Mouse (Mus musculus) liver, embryonic 15.5 days (tissue): ENCODE measurements around the gene Zfp207. TPM values are rescaled to one million over a fixed set of nuclear protein-coding genes. Genes with fewer than 3 reads are reported as not detected.
"Not testable (repeated sequence)": the region's sequence is repeated elsewhere in the genome, so short reads cannot be mapped to it uniquely, and the experiment has no call there.

Experiments
- ATAC-seq: fragments of 200-750 bp; cut with Nextera tagmentation; 2 replicates; pipeline ENCODE4 v1.8.0; 2017; ENCODE audit warnings: moderate number of reproducible peaks, mild to moderate bottlenecking, moderate library complexity; ENCODE audit not compliant: insufficient read depth
- H3K27ac ChIP-seq: fragments of 300-500 bp; sonication (generic); replicated peaks from 2 replicates; pipeline ENCODE4 v1.5.1; 2015; ENCODE audit warnings: mild to moderate bottlenecking, inconsistent platforms
- H3K27me3 ChIP-seq: fragments of 300-500 bp; sonication (generic); 2 replicates; pipeline ENCODE4 v1.6.1; 2015; ENCODE audit warnings: mild to moderate bottlenecking, inconsistent platforms
- H3K36me3 ChIP-seq: fragments of 300-500 bp; sonication (generic); replicated peaks from 2 replicates; pipeline ENCODE4 v1.6.1; 2015; ENCODE audit warnings: moderate library complexity, mild to moderate bottlenecking, inconsistent platforms
- H3K4me1 ChIP-seq: fragments of 300-500 bp; sonication (generic); replicated peaks from 2 replicates; pipeline ENCODE4 v1.6.1; 2015; ENCODE audit warnings: inconsistent platforms
- H3K4me2 ChIP-seq: fragments of 300-500 bp; sonication (generic); 2 replicates; pipeline ENCODE4 v1.6.1; 2015; ENCODE audit warnings: moderate library complexity, mild to moderate bottlenecking, inconsistent platforms
- H3K4me3 ChIP-seq: fragments of 300-500 bp; sonication (generic); replicated peaks from 2 replicates; pipeline ENCODE4 v1.5.1; 2015; ENCODE audit warnings: mild to moderate bottlenecking, inconsistent platforms
- H3K9ac ChIP-seq: fragments of 300-500 bp; sonication (generic); 2 replicates; pipeline ENCODE4 v1.6.1; 2015; ENCODE audit warnings: moderate library complexity, mild to moderate bottlenecking, inconsistent platforms
- H3K9me3 ChIP-seq: fragments of 300-500 bp; sonication (generic); replicated peaks from 2 replicates; pipeline ENCODE4 v1.6.1; 2016; ENCODE audit warnings: inconsistent platforms
- WGBS: fragments of 180-500 bp; shearing (Covaris S2); methylation state at CpG from one replicate; pipeline ENCODE4 v1.1.7; 2015; ENCODE audit warnings: mixed read lengths; ENCODE audit not compliant: insufficient replicate concordance; 5-methylcytosine and 5-hydroxymethylcytosine counted together
- polyA plus RNA-seq: library from polyadenylated mRNA; unstranded; fragments of >200 nt; fragmentation: Nextera tagmentation; extraction: Ambion mirVana; gene quantifications from 2 replicates; pipeline ENCODE4 v1.2.1, GENCODE M21; 2015

Gene Zfp207
- polyA plus RNA-seq, 1 experiment from 2014 or later: 88.1 TPM

DNA sequence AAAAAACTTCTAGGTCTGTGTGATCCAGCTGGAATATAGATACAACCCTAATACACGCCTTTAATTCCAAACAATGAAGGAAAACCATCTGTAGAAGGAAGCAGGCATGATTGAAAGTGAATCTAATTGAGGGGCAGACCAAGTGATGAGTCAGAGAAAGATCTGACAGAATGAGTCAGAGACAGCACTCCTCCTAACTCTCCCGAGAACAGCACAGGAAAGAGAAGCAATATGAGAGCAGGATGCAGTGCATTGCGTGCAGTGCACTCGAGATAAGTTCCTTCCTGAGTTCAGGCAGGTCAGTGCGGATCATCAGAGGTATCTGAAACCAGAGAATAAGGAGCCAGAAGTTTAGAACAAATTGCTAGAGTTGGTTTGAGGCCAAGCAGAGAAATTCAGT, 34.0 kb downstream of the Zfp207 start:
- no peaks in the 10 kb centered on the region for H3K27me3 ChIP-seq
- peaks cover 8% of the 10 kb centered on the region for H3K4me1 ChIP-seq
- H3K9ac ChIP-seq: no peak overlapping the region
- peaks cover 13% of the 10 kb centered on the region for H3K36me3 ChIP-seq
- no peak for ATAC-seq
- no peak overlapping the region for H3K4me2 ChIP-seq
- 76% methylated on average over 5 of the region's 5 CpGs for WGBS
- no peak overlapping the region for H3K4me3 ChIP-seq
- no peaks in the 10 kb centered on the region for H3K9me3 ChIP-seq
- H3K27ac ChIP-seq: no peak overlapping the region

DNA sequence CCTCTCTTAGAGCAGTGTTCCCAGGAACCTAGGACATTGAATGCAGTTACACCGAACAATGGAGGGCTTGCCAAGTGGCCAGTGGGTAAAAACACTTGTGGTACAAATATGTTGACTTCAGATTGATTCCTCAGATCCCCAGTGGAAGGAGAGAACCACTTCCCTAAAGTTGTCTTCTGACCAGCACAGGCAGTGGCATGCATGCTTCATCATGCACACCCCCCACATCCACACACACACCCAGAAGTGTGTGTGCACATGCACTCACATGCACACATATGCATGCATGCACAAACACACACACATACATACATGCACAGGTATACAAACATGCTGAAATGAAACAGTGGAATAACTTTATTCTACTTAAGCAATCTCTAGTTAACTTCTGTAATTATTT, 36.7 kb downstream of the Zfp207 start:
- WGBS: 75% methylated on average over 1 of the region's 1 CpGs
- no peaks in the 10 kb centered on the region for H3K27me3 ChIP-seq
- no peak for ATAC-seq

DNA sequence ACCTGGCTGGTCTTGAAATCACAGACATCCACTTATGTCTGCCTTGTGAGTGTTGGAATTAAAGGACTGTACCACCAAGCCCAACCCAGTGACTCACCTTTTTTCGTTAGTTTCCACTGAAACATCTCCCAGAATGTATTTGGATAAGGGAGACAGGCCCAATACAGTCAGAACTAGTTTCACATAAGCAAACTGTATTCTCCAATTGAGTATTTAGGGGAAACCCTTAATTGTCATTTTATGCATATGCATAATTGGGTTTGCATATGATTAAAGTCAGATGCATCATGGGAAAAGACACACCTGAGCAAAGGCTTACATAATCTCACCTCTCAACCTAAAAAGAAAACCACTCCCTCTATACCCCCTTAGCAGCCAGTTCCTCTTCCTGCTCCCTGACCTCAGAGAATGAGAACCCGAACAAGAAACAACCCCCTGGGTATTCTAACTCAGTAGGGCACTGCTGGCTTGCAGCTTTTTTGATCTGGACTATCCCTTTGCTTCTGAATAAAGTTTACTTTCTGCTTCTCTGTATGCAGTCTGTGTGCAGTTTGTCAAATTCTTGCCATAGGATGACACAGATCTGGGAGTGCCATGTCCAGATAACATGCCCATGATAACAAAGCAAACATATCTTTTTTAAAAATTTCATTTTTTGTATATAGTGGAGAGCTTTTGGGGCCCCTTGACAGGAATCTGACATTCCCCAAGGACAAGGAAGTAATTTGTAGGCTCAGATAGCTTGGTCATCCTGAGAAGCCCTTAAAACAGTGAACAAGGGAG, 37.3 kb downstream of the Zfp207 start:
- peaks cover 8% of the 10 kb centered on the region for H3K4me1 ChIP-seq
- H3K36me3 ChIP-seq: peaks cover 13% of the 10 kb centered on the region
- ATAC-seq: no peak
- H3K9ac ChIP-seq: no peak overlapping the region
- no peaks in the 10 kb centered on the region for H3K9me3 ChIP-seq
- no peak overlapping the region for H3K4me3 ChIP-seq
- H3K27ac ChIP-seq: no peak overlapping the region
- no peaks in the 10 kb centered on the region for H3K27me3 ChIP-seq
- H3K4me2 ChIP-seq: no peak overlapping the region
- WGBS: 38% methylated on average over 2 of the region's 2 CpGs

More for the DNA sequence above, 36.7 kb downstream of the Zfp207 start:
- no peaks in the 10 kb centered on the region for H3K9me3 ChIP-seq
- H3K27ac ChIP-seq: no peak overlapping the region
- peaks cover 13% of the 10 kb centered on the region for H3K36me3 ChIP-seq
- no peak overlapping the region for H3K9ac ChIP-seq
- H3K4me3 ChIP-seq: no peak overlapping the region
- H3K4me2 ChIP-seq: no peak overlapping the region
- peaks cover 8% of the 10 kb centered on the region for H3K4me1 ChIP-seq

DNA sequence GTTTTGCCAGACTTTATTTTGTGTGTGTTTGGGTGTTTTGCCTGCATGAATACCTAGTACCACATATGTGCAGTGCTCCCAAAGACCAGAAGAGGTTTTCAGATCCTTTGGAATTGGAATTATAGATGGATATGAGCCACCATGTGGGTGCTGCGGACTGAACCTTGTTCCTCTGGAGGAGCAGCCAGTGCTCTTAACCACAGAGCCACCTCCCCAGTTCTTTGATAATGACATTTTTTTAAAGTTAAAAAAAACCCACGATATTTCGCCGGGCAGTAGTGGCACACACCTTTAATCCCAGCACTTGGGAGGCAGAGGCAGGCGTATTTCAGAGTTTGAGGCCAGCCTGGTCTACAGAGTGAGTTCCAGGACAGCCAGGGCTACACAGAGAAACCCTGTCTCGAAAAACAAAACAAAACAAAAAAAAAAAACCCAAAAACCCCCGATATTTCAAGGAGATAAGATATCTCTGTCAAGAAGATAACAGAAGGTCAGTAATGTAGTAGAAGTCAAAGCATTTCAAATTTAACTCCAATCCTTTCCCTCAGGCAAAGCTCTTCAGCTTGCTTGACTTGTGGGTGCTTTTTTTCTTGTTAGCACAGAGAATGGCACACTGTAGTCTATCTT, 38.5 kb downstream of the Zfp207 start:
- ATAC-seq: no peak
- H3K4me1 ChIP-seq: peaks cover 8% of the 10 kb centered on the region
- H3K4me2 ChIP-seq: no peak overlapping the region
- no peaks in the 10 kb centered on the region for H3K27me3 ChIP-seq
- no peak overlapping the region for H3K27ac ChIP-seq
- no peak overlapping the region for H3K9ac ChIP-seq
- WGBS: 31% methylated on average over 7 of the region's 7 CpGs
- peaks cover 8% of the 10 kb centered on the region for H3K36me3 ChIP-seq
- H3K4me3 ChIP-seq: no peak overlapping the region
- H3K9me3 ChIP-seq: no peaks in the 10 kb centered on the region

DNA sequence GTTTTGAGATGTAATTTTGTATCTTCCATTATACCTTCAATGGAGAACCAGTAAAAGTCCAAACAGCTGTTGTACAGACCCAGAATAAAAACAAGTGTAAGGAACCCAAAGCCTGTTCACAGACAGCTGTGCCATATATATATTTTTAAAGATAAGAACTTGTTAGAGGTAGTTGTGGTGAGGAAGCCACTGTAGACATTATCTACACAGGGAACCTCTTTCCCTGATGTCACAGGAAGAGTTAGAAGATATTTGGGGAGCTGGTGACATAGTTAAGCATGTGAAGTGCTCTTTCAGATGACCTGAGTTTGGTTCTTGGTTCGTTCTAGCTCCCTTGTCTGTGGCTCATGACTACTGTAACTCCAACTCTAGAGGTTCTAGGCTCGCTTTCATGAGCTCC, 41.6 kb downstream of the Zfp207 start:
- WGBS: 37% methylated on average over 2 of the region's 2 CpGs

DNA sequence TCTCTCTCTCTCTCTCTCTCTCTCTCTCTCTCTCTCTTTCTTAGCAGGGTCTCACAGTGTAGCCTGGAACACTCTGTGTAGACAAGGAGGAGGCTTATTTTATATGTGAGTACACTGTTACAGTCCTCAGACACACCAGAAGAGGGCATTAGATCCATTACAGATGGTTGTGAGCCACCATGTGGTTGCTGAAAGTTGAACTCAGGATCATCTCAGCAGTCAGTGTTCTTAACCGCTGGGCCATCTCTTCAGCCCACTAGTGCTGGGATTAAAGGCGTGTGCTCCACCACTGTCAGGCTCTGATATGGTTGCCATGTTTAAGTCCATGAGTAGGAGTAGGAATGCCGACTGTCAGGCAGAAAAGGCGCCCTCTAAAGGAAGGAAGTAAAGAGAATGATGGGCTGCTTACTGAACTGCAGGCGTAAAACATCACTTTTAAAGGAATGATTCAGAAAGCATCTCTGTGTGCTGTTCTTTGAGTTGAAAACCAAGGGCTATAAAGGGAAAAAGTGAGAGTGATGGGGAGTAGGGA, 42.2 kb downstream of the Zfp207 start:
- H3K4me2 ChIP-seq: no peak overlapping the region
- H3K9me3 ChIP-seq: no peaks in the 10 kb centered on the region
- H3K9ac ChIP-seq: no peak overlapping the region
- peaks cover 18% of the 10 kb centered on the region for H3K4me1 ChIP-seq
- WGBS: 45% methylated on average over 5 of the region's 5 CpGs
- no peaks in the 10 kb centered on the region for H3K27me3 ChIP-seq
- no peak overlapping the region for H3K4me3 ChIP-seq
- ATAC-seq: no peak
- H3K27ac ChIP-seq: no peak overlapping the region
- no peaks in the 10 kb centered on the region for H3K36me3 ChIP-seq

More for the DNA sequence above, 41.6 kb downstream of the Zfp207 start:
- H3K4me1 ChIP-seq: peaks cover 15% of the 10 kb centered on the region
- H3K4me2 ChIP-seq: no peak overlapping the region
- H3K4me3 ChIP-seq: no peak overlapping the region
- no peak overlapping the region for H3K27ac ChIP-seq
- no peak for ATAC-seq
- no peaks in the 10 kb centered on the region for H3K9me3 ChIP-seq
- H3K27me3 ChIP-seq: no peaks in the 10 kb centered on the region
- H3K9ac ChIP-seq: no peak overlapping the region
- no peaks in the 10 kb centered on the region for H3K36me3 ChIP-seq

DNA sequence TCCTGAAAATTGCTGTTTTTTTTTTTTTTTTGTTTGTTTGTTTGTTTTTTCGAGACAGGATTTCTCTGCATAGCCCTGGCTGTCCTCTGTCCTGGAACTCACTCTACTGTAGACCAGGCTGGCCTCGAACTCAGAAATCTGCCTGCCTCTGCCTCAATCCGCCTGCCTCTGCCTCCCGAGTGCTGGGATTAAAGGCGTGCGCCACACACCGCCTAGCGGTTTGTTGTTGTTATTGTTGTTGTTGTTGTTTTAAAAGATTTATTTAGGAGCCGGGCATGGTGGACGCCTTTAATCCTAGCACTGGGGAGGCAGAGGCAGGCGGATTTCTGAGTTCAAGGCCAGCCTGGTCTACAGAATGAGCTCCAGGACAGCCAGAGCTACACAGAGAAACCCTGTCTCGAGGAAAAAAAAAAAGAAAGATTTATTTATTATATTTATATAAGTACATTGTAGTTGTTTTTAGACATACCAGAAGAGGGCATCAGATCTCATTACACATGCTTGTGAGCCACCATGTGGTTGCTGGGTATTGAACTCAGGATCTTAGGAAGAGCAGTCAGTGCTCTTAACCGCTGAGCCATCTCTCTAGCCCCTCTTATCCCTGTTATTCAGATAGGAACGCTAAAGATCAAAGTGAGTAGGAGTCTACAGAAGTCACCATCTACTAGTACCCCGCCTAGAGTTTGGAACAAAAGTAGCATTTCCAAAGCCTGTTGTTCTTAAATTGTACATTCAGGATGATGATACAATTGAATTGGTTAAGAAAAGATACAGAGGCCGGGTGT, 43.1 kb downstream of the Zfp207 start:
- not testable (repeated sequence) for H3K27ac ChIP-seq, H3K27me3 ChIP-seq, H3K4me2 ChIP-seq, H3K4me3 ChIP-seq, H3K9ac ChIP-seq, H3K9me3 ChIP-seq, H3K36me3 ChIP-seq, ATAC-seq
- peaks cover 15% of the 10 kb centered on the region for H3K4me1 ChIP-seq
- WGBS: 71% methylated on average over 16 of the region's 16 CpGs

DNA sequence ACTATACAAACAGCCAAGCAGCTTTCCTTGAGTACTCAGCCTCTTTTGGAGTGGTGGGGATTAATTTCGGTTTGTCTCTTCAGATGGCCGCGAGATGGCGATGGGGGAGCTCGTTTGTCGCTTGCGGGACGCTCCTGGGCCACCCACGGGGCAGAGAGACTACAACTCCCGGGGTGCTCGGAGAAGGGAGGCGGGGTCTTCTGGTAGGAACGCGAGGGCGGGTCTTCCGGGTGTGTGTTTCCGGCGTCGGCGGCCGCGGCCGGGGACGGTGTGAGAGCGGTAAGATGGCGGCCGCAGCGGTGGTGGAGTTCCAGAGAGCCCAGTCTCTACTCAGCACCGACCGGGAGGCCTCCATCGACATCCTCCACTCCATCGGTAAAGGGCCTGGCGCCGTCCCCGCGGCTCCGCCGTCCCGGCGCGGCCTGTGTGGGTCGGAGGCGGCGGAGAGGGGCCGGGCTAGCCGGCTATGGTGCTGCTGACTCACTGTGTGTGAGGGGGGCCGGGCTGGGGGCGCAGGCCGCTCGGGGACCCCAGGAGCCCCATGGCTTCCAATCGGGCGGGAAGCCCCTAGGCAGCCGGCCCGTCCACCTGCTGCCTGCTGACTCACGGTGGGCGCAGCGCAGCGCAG, 45.4 kb downstream of the Zfp207 start, which contains the start of gene Psmd11:
Gene Psmd11 (plus strand): TSS at position 235 of the 628 bp plus-strand sequence.
- Histone ChIP-seq H3K4me2 (peak within 1 kb of the TSS; percentile 74), H3K9ac (peak within 1 kb of the TSS; percentile 95), H3K9me3 (no peaks in the 10 kb centered on the region), H3K36me3 (peaks cover 19% of the 10 kb centered on the region), H3K27ac (peak within 1 kb of the TSS; percentile 84), H3K4me1 (peaks cover 15% of the 10 kb centered on the region), H3K27me3 (no peaks in the 10 kb centered on the region), H3K4me3 (peak within 1 kb of the TSS; percentile 100)
- ATAC-seq: peak; percentile 97
- under 1% methylated on average over 58 of the region's 58 CpGs for WGBS

DNA sequence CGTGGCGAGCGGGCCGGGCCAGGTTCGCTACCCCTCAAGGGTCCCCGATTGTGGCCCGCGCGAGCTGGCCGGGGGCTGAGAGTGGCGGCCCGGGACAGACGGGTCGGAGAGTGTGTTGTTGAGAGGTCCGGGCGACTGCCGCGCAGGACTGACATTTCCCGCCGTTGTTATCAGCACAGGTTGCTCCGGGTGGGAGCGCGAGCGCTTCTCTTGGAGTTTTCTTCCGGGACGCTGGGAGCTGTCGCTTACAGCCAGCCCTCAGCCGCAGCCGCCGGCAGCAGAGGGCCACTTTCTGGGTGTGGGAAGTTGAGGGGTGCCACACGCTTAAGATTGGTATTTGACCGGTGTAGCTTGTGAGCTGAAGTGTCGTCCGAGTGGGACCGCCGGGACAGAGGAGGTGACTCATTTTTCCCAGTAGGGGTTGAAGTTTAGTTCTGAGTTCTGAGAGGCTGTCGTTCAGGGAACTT, 46.0 kb downstream of the Zfp207 start:
- H3K9ac ChIP-seq: peak overlapping the region; percentile 95
- H3K4me1 ChIP-seq: peaks cover 15% of the 10 kb centered on the region
- peak overlapping the region; percentile 100 for H3K4me3 ChIP-seq
- WGBS: under 1% methylated on average over 37 of the region's 37 CpGs
- H3K9me3 ChIP-seq: no peaks in the 10 kb centered on the region
- peak overlapping the region; percentile 84 for H3K27ac ChIP-seq
- H3K27me3 ChIP-seq: no peaks in the 10 kb centered on the region
- peak overlapping the region; percentile 74 for H3K4me2 ChIP-seq
- peaks cover 25% of the 10 kb centered on the region for H3K36me3 ChIP-seq
- peak; percentile 71 for ATAC-seq

DNA sequence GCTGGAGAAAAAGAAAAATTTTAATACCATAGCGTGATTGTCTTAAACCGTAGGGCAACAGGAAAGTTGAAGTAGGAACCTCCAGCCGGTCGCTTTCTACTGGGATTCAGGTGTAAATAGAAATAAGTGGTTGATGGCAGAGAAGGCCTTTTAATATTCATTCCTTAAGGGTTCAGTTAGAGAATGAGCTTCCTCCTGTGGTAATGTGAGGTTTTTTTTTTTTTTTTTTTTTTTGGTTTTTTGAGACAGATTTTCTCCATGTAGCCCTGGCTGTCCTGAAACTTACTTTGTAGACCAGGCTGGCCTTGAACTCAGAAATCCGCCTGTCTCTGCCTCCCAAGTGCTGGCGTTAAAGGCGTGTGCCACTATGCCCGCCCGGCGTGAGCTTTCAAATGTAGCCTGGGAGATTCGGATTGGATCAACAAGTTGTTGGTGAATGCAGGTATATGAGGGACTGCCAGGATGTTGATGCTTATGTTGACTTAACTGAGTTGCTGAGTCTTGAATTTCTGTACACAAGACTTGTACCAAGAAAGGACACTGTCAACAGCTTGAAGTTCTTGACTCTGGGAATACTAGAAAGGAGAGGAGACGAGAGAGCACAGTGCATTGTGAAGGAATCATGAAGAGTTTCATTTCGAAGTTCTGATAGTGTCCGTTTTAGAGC, 46.6 kb downstream of the Zfp207 start:
- H3K27me3 ChIP-seq: no peaks in the 10 kb centered on the region
- H3K4me1 ChIP-seq: peaks cover 15% of the 10 kb centered on the region
- H3K27ac ChIP-seq: peak overlapping the region; percentile 84
- WGBS: 41% methylated on average over 14 of the region's 14 CpGs
- H3K36me3 ChIP-seq: peaks cover 28% of the 10 kb centered on the region
- peak overlapping the region; percentile 100 for H3K4me3 ChIP-seq
- no peak for ATAC-seq
- H3K9ac ChIP-seq: peak overlapping the region; percentile 95
- no peaks in the 10 kb centered on the region for H3K9me3 ChIP-seq
- peak overlapping the region; percentile 74 for H3K4me2 ChIP-seq
